Mouse (Mus musculus): ENCODE data around the gene Galnt12.

GRCm38 (mm10) chr4:47093647-47094046, 1.9 kb downstream of the Galnt12 start:
- TF ChIP-seq ZNF384 (IDR thresholded peaks at IDR 0.05; ENCODE audit: low read depth, low read length) (no peak), CHD2 (IDR thresholded peaks at IDR 0.05; ENCODE audit: low read depth, low read length) (no peak), ZC3H11A (IDR thresholded peaks at IDR 0.05; ENCODE audit: borderline replicate concordance, low read depth, low read length) (no peak), MAFK (IDR thresholded peaks at IDR 0.05; ENCODE audit: insufficient read depth, low read depth, low read length) (no peak)
